Mouse (Mus musculus) embryonic fibroblast, embryonic 13.5 days (primary cell): ENCODE measurements around the gene Gm8453.
"Not testable (repeated sequence)": the region's sequence is repeated elsewhere in the genome, so short reads cannot be mapped to it uniquely, and the experiment has no call there.

Experiments
- CTCF ChIP-seq: IDR thresholded peaks from 2 replicates; pipeline ENCODE4 v1.5.1; 2011; ENCODE audit warnings: mild to moderate bottlenecking, control low read depth, low read length, moderate library complexity, borderline replicate concordance; ENCODE audit not compliant: insufficient read depth
- POLR2A ChIP-seq: IDR thresholded peaks from 2 replicates; pipeline ENCODE4 v1.6.1; 2011; ENCODE audit warnings: low read depth, mild to moderate bottlenecking, control low read depth, low read length, moderate library complexity

DNA sequence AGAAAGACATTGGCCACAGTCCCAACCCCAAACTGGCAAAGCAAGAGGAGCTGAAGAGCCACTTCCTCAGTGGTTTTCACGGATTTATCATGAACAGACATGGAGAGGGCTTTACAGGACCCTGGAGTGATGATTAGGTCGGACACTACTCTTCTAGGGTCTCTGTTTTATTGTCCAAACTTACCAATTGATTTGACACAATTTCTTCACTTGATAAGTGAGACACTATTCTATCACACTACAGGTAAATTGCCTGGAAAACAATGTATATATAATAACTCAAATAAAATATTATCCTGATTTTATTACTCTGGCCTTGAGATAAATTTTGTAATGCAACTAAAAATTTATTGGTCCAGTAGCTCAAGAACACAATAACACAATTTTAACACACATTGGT lies at the start of gene Gm8453:
- TF ChIP-seq CTCF, POLR2A: not testable (repeated sequence)
